Mouse (Mus musculus): ENCODE measurements around the gene Kcnab1.

GRCm38 (mm10) chr3:65379884-65380539, 270.8 kb downstream of the Kcnab1 start:
- TF ChIP-seq POLR2A (IDR thresholded peaks at IDR 0.05; ENCODE audit: low read depth, low read length) (no peak), CTCF (IDR thresholded peaks at IDR 0.05; ENCODE audit: extremely low read depth, insufficient read length, insufficient replicate concordance, low read depth, low read length) (peak; percentile 49; the same call in 1 of the 2 replicates)
